Mouse (Mus musculus) G1E (cell line): ENCODE measurements around the gene Kif1c. TPM values are rescaled to one million over a fixed set of nuclear protein-coding genes. Genes with fewer than 3 reads are reported as not detected.

Experiments used
- ATAC-seq: 2 replicates; pipeline ENCODE4 v1.8.0; 2016; ENCODE audit warnings: mild to moderate bottlenecking; ENCODE audit not compliant: insufficient number of reproducible peaks, poor library complexity, low FRiP score, severe bottlenecking; ENCODE audit errors: extremely low read depth
- DNase-seq: peaks from one replicate; pipeline ENCODE4 v3.0.0; 2012; ENCODE audit warnings: low spot score
- H3K27me3 ChIP-seq: 2 replicates; pipeline ENCODE4 v1.6.1; 2012; ENCODE audit warnings: mild to moderate bottlenecking, low read length, inconsistent platforms; ENCODE audit not compliant: insufficient read depth
- H3K36me3 ChIP-seq: replicated peaks from 2 replicates; pipeline ENCODE3; 2012; ENCODE audit warnings: mild to moderate bottlenecking, inconsistent platforms
- H3K4me1 ChIP-seq: 2 replicates; pipeline ENCODE4 v1.6.1; 2012; ENCODE audit warnings: low read depth, low read length, inconsistent platforms, mixed read lengths; ENCODE audit not compliant: insufficient read depth
- H3K4me3 ChIP-seq: 2 replicates; pipeline ENCODE4 v1.5.1; 2012; ENCODE audit warnings: low read depth, mild to moderate bottlenecking, inconsistent platforms, low read length, moderate library complexity, mixed read lengths
- H3K9me3 ChIP-seq: replicated peaks from 2 replicates; pipeline ENCODE4 v1.6.1; 2012; ENCODE audit warnings: inconsistent platforms
- CTCF ChIP-seq: IDR thresholded peaks from 2 replicates; pipeline ENCODE4 v1.5.1; 2012; ENCODE audit warnings: low read depth, low read length, inconsistent platforms, mixed read lengths
- GATA1 ChIP-seq: IDR thresholded peaks from 2 replicates; pipeline ENCODE4 v1.6.1; 2012; ENCODE audit warnings: borderline replicate concordance, low read length, inconsistent platforms, mixed read lengths
- GATA2 ChIP-seq: IDR thresholded peaks from 2 replicates; pipeline ENCODE4 v1.6.1; 2012; ENCODE audit warnings: low read depth, low read length, inconsistent platforms, borderline replicate concordance
- POLR2AphosphoS5 ChIP-seq: IDR thresholded peaks from 2 replicates; pipeline ENCODE4 v1.6.1; 2012; ENCODE audit warnings: low read depth, low read length, inconsistent platforms; ENCODE audit not compliant: insufficient replicate concordance
- TAL1 ChIP-seq: conservative IDR thresholded peaks from 2 replicates; pipeline ENCODE4 v1.6.1; 2012; ENCODE audit warnings: low read depth, low read length, inconsistent platforms, mixed read lengths
- polyA plus RNA-seq: library from polyadenylated mRNA; stranded (reverse); fragments of >175 nt; gene quantifications from 2 replicates; pipeline ENCODE4 v1.2.3, GENCODE M21; 2012
- total RNA-seq, 2 experiments: library from RNA; stranded (forward) in 1 of 2; stranded (reverse) in 1 of 2; fragments of 200-1000 nt in 1 of 2; fragments of >200 nt in 1 of 2; fragmentation: Nextera tagmentation in 1 of 2; gene quantifications; 2 replicates each; pipeline ENCODE4 v1.2.3; 2014 to 2017

Kif1c gene
- total and polyA plus RNA-seq, 3 experiments: 11.7 to 30.4 (median 13.9) TPM

- Histone ChIP-seq H3K4me3 (no peak overlapping the region), H3K27me3 (peaks cover 4% of the 10 kb centered on the region), H3K36me3 (peaks cover 69% of the 10 kb centered on the region), H3K4me1 (no peaks in the 10 kb centered on the region), H3K9me3 (no peaks in the 10 kb centered on the region)
- ATAC-seq (no peak), DNase-seq (no peak)
- TF ChIP-seq GATA1: no peak
- no peak for TF ChIP-seq CTCF
- no peak for TF ChIP-seq GATA2
- no peak for TF ChIP-seq POLR2AphosphoS5
- no peak for TF ChIP-seq TAL1
Observed at GRCm38 (mm10) chr11:70726585-70726984, 26.2 kb downstream of the Kif1c start.

- H3K4me3 ChIP-seq: no peak overlapping the region
- H3K4me1 ChIP-seq: no peaks in the 10 kb centered on the region
- no peaks in the 10 kb centered on the region for H3K9me3 ChIP-seq
- H3K36me3 ChIP-seq: peaks cover 62% of the 10 kb centered on the region
- H3K27me3 ChIP-seq: peaks cover 6% of the 10 kb centered on the region
- no peak for DNase-seq
- no peak for ATAC-seq
- TF ChIP-seq GATA2 (no peak), GATA1 (no peak), TAL1 (no peak), CTCF (no peak), POLR2AphosphoS5 (no peak)
Observed at GRCm38 (mm10) chr11:70727385-70727784, 27.0 kb downstream of the Kif1c start.

DNA sequence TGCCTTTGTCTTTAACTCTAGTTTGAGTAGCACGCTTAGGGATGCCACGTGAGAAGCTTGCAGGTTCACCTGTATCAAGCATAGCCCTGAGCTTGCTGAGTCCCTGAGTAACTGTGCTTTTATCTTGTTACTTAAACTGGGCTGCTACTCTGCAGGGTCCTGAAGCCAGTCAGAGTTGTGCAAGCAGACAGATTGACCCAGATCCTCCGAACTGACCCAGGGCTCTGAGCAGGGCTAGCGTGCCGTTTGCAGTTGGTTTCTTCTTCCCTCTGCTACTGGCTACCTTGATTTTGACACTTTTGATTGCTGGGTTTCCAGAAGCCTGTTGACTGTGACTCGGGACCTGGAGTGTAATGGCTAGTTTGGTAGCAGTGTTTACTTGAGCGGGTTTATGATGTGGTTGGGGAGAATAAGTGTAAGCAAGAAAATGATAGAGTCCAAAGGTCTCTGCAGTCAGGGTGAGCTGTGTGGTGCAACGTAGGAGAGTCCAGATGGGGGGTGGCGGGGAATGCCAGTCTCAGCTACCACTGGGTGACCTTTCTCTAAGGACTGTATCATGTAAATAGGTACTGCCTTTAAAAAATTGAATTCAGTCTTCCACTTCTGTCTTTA, 30.2 kb downstream of the Kif1c start:
- no peak for DNase-seq
- Histone ChIP-seq H3K27me3 (peaks cover 16% of the 10 kb centered on the region), H3K4me3 (no peak overlapping the region), H3K4me1 (no peaks in the 10 kb centered on the region), H3K9me3 (no peaks in the 10 kb centered on the region), H3K36me3 (peaks cover 37% of the 10 kb centered on the region)
- ATAC-seq: no peak
- TF ChIP-seq CTCF: no peak

DNA sequence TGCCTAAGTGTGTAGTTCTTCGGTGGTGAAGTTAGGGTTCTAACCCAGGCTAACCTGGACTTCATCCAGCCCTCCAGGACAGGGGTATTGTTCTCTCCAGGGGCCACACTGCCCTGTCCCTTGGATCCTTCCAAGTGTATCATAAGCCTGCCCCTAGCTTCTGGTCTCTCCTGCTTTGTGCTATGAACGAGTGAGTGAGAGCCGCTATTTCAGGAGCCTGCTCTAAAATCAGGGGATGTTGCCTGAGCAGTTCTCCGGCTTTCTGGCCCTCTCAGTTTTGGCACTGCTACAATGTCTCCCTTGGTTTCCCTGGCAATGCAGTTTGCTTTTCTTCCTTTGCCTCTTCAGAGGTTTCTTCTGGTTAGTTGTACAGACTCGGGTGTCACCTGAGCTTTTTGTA, 30.8 kb downstream of the Kif1c start:
- Histone ChIP-seq H3K4me1 (no peaks in the 10 kb centered on the region), H3K36me3 (peaks cover 30% of the 10 kb centered on the region), H3K4me3 (no peak overlapping the region), H3K9me3 (no peaks in the 10 kb centered on the region), H3K27me3 (peaks cover 18% of the 10 kb centered on the region)
- ATAC-seq (no peak), DNase-seq (no peak)
- TF ChIP-seq GATA1 (no peak), GATA2 (no peak), CTCF (no peak), POLR2AphosphoS5 (no peak), TAL1 (no peak)

GRCm38 (mm10) chr11:70733256-70733655, 32.9 kb downstream of the Kif1c start:
- DNase-seq (no peak), ATAC-seq (no peak)
- Histone ChIP-seq H3K9me3 (no peaks in the 10 kb centered on the region), H3K4me3 (no peak overlapping the region), H3K27me3 (peaks cover 32% of the 10 kb centered on the region), H3K4me1 (peaks cover 4% of the 10 kb centered on the region), H3K36me3 (peaks cover 10% of the 10 kb centered on the region)
- no peak for TF ChIP-seq TAL1
- TF ChIP-seq CTCF: no peak
- no peak for TF ChIP-seq POLR2AphosphoS5
- TF ChIP-seq GATA2: no peak

- Histone ChIP-seq H3K4me3 (no peak overlapping the region), H3K4me1 (peaks cover 4% of the 10 kb centered on the region), H3K9me3 (no peaks in the 10 kb centered on the region), H3K36me3 (no peaks in the 10 kb centered on the region), H3K27me3 (peaks cover 33% of the 10 kb centered on the region)
- TF ChIP-seq TAL1 (no peak), CTCF (no peak), POLR2AphosphoS5 (no peak), GATA2 (no peak), GATA1 (no peak)
- ATAC-seq: no peak
- peak; percentile 26 for DNase-seq
Observed at GRCm38 (mm10) chr11:70737749-70738148, 37.4 kb downstream of the Kif1c start.
